Mouse (Mus musculus) stomach, embryonic 14.5 days (tissue): Measurements from ENCODE around the gene Hdac8. TPM values are rescaled to one million over a fixed set of nuclear protein-coding genes. Genes with fewer than 3 reads are reported as not detected.

Source experiments
- ATAC-seq: fragments of 200-750 bp; cut with Nextera tagmentation; 2 replicates; pipeline ENCODE4 v1.8.0; 2017; ENCODE audit warnings: low read depth, moderate TSS enrichment; ENCODE audit not compliant: insufficient number of reproducible peaks, insufficient read depth, low FRiP score
- H3K27ac ChIP-seq: fragments of 300-500 bp; sonication (generic); 2 replicates; pipeline ENCODE4 v1.5.1; 2014; ENCODE audit warnings: mild to moderate bottlenecking, low read length, moderate library complexity, mixed read lengths
- H3K27me3 ChIP-seq: fragments of 300-500 bp; sonication (generic); 2 replicates; pipeline ENCODE4 v1.6.1; 2014; ENCODE audit warnings: low read length, control low read depth, mixed read lengths; ENCODE audit not compliant: control insufficient read depth, insufficient read depth
- H3K36me3 ChIP-seq: fragments of 300-500 bp; sonication (generic); 2 replicates; pipeline ENCODE4 v1.6.1; 2014; ENCODE audit warnings: mild to moderate bottlenecking, control low read depth, low read length, moderate library complexity, mixed read lengths; ENCODE audit not compliant: control insufficient read depth, insufficient read depth
- H3K4me1 ChIP-seq: fragments of 300-500 bp; sonication (generic); 2 replicates; pipeline ENCODE4 v1.6.1; 2014; ENCODE audit warnings: low read length, control low read depth, mixed read lengths; ENCODE audit not compliant: control insufficient read depth, insufficient read depth
- H3K4me2 ChIP-seq: fragments of 300-500 bp; sonication (generic); replicated peaks from 2 replicates; pipeline ENCODE4 v1.6.1; 2014; ENCODE audit warnings: low read depth, low read length, control low read depth
- H3K4me3 ChIP-seq: fragments of 300-500 bp; sonication (generic); 2 replicates; pipeline ENCODE4 v1.5.1; 2014; ENCODE audit warnings: low read depth, low read length, control low read depth
- H3K9ac ChIP-seq: fragments of 300-500 bp; sonication (generic); replicated peaks from 2 replicates; pipeline ENCODE4 v1.6.1; 2014; ENCODE audit warnings: low read depth, mild to moderate bottlenecking, control low read depth, low read length, moderate library complexity, mixed read lengths
- H3K9me3 ChIP-seq: fragments of 300-500 bp; sonication (generic); 2 replicates; pipeline ENCODE4 v1.6.1; 2016; ENCODE audit warnings: low read depth, low read length, control low read depth; ENCODE audit not compliant: control insufficient read depth
- WGBS: fragments of 180-500 bp; shearing (Covaris S2); extraction: QIAGEN DNeasy Blood & Tissue Kit; methylation state at CpG from one replicate; pipeline ENCODE4 v1.1.7; 2014; 5-methylcytosine and 5-hydroxymethylcytosine counted together
- polyA plus RNA-seq: library from polyadenylated mRNA; unstranded; fragments of >200 nt; fragmentation: Nextera tagmentation; extraction: Ambion mirVana; gene quantifications from 2 replicates; pipeline ENCODE4 v1.2.1, GENCODE M21; 2014

Hdac8 gene
- polyA plus RNA-seq, result 2.4 and 4.8 TPM in 2 replicates

GRCm38 (mm10) chrX:102504644-102505481, at the start of gene Hdac8:
Hdac8 (minus strand) TSS chrX:102505359.
- Histone ChIP-seq H3K36me3 (no peaks in the 10 kb centered on the region), H3K9ac (peak within 1 kb of the TSS; percentile 21; the same call in 1 of the 2 replicates), H3K4me1 (0 out of 2 replicates have a peak, but pooled peaks cover 4% of the 10 kb centered on the region), H3K27me3 (no peaks in the 10 kb centered on the region), H3K27ac (no peak within 1 kb of the TSS), H3K4me3 (peak within 1 kb of the TSS; percentile 43), H3K4me2 (peak within 1 kb of the TSS; percentile 47), H3K9me3 (no peaks in the 10 kb centered on the region)
- 20% methylated on average over 27 of the region's 27 CpGs for WGBS
- peak; percentile 83; the same call in 1 of the 2 replicates for ATAC-seq

GRCm38 (mm10) chrX:102509205-102509604, 4.0 kb upstream of the Hdac8 start:
- Histone ChIP-seq H3K27ac (no peak overlapping the region; the same call in 1 of the 2 replicates), H3K27me3 (no peaks in the 10 kb centered on the region), H3K4me2 (no peak overlapping the region), H3K9ac (no peak overlapping the region), H3K4me3 (no peak overlapping the region), H3K36me3 (no peaks in the 10 kb centered on the region), H3K4me1 (0 out of 2 replicates have a peak, but pooled peaks cover under 1% of the 10 kb centered on the region), H3K9me3 (no peaks in the 10 kb centered on the region)
- ATAC-seq, result no peak
- WGBS, result 52% methylated on average over 4 of the region's 4 CpGs

GRCm38 (mm10) chrX:102504179-102504578, 980 bp downstream of the Hdac8 start:
- WGBS, result 25% methylated on average over 10 of the region's 10 CpGs
- no peak for ATAC-seq
- Histone ChIP-seq H3K36me3 (no peaks in the 10 kb centered on the region), H3K4me2 (peak overlapping the region; percentile 47), H3K4me1 (0 out of 2 replicates have a peak, but pooled peaks cover 4% of the 10 kb centered on the region), H3K9me3 (no peaks in the 10 kb centered on the region), H3K4me3 (peak overlapping the region; percentile 43), H3K9ac (peak overlapping the region; percentile 21; the same call in 1 of the 2 replicates), H3K27me3 (no peaks in the 10 kb centered on the region), H3K27ac (no peak overlapping the region)

GRCm38 (mm10) chrX:102493992-102494730, 11.0 kb downstream of the Hdac8 start:
- Histone ChIP-seq H3K27me3 (no peaks in the 10 kb centered on the region), H3K36me3 (peaks cover 3% of the 10 kb centered on the region), H3K4me2 (no peak overlapping the region), H3K4me1 (no peaks in the 10 kb centered on the region), H3K9me3 (no peaks in the 10 kb centered on the region), H3K9ac (no peak overlapping the region), H3K27ac (no peak overlapping the region), H3K4me3 (no peak overlapping the region)
- ATAC-seq, result no peak
- WGBS, result 61% methylated on average over 6 of the region's 6 CpGs

GRCm38 (mm10) chrX:102485575-102485974, 19.6 kb downstream of the Hdac8 start:
- Histone ChIP-seq H3K9me3 (no peaks in the 10 kb centered on the region), H3K4me3 (no peak overlapping the region), H3K27me3 (no peaks in the 10 kb centered on the region), H3K36me3 (no peaks in the 10 kb centered on the region), H3K4me2 (no peak overlapping the region), H3K9ac (no peak overlapping the region), H3K4me1 (no peaks in the 10 kb centered on the region), H3K27ac (no peak overlapping the region)
- no peak for ATAC-seq
- whole genome bisulfite sequencing, result 75% methylated on average over 7 of the region's 7 CpGs

GRCm38 (mm10) chrX:102479665-102480064, 25.5 kb downstream of the Hdac8 start:
- 75% methylated on average over 4 of the region's 4 CpGs for WGBS
- Histone ChIP-seq H3K4me3 (no peak overlapping the region), H3K4me2 (no peak overlapping the region), H3K9me3 (no peaks in the 10 kb centered on the region), H3K27ac (no peak overlapping the region), H3K27me3 (no peaks in the 10 kb centered on the region), H3K9ac (no peak overlapping the region), H3K4me1 (no peaks in the 10 kb centered on the region), H3K36me3 (no peaks in the 10 kb centered on the region)
- ATAC-seq, result no peak

- H3K4me2 ChIP-seq, result no peak overlapping the region
- H3K36me3 ChIP-seq, result no peaks in the 10 kb centered on the region
- no peak overlapping the region for H3K4me3 ChIP-seq
- H3K4me1 ChIP-seq, result no peaks in the 10 kb centered on the region
- H3K9me3 ChIP-seq, result no peaks in the 10 kb centered on the region
- 29% methylated on average over 4 of the region's 4 CpGs for WGBS
- H3K9ac ChIP-seq, result no peak overlapping the region
- ATAC-seq, result no peak
- no peak overlapping the region for H3K27ac ChIP-seq
- no peaks in the 10 kb centered on the region for H3K27me3 ChIP-seq
Observed at GRCm38 (mm10) chrX:102478965-102479364, 26.2 kb downstream of the Hdac8 start.

GRCm38 (mm10) chrX:102478481-102478880, 26.7 kb downstream of the Hdac8 start:
- ATAC-seq, result no peak
- Histone ChIP-seq H3K9me3 (no peaks in the 10 kb centered on the region), H3K4me2 (no peak overlapping the region), H3K4me3 (no peak overlapping the region), H3K27ac (no peak overlapping the region), H3K36me3 (no peaks in the 10 kb centered on the region), H3K9ac (no peak overlapping the region), H3K4me1 (no peaks in the 10 kb centered on the region), H3K27me3 (no peaks in the 10 kb centered on the region)
- WGBS, result 87% methylated on average over 3 of the region's 3 CpGs
